Mouse (Mus musculus): Measurements from ENCODE around the gene Dpf3.

DNA sequence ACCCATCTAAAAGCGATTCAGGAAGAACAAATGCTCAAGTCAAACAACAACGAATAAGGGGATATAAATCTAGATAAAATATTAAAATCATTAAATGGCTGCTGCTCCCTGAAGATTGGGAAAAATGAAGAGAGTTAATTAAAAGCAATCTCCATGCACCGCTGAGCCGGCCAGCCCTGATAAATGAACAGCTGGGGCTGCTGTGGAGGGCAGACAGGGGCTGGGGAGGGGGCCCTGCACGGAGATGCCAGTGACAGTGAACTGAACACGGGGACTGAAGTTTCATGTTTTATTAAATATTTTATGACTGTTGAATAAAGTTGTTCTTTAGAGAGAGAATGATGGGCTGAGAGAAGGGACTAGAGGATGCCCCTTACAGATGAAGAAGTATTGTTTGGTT, 12.1 kb downstream of the Dpf3 start:
- no peak for TF ChIP-seq CTCF (IDR thresholded peaks at IDR 0.05; ENCODE audit: borderline replicate concordance, insufficient read depth, low read depth, low read length)
- TF ChIP-seq POLR2A (IDR thresholded peaks at IDR 0.05; ENCODE audit: borderline replicate concordance, insufficient read depth, low read length) = no peak

Data from cerebellum, adult 2 months (tissue).